Mouse (Mus musculus) layer of hippocampus, postnatal 10 days (tissue): ENCODE results near the gene Rsph3b. TPM values are rescaled to one million over a fixed set of nuclear protein-coding genes. Genes with fewer than 3 reads are reported as not detected.
"Not testable (repeated sequence)": the region's sequence is repeated elsewhere in the genome, so short reads cannot be mapped to it uniquely, and the experiment has no call there.

ENCODE experiments used
- DNase-seq, 2 experiments: peaks; one replicate each; pipeline ENCODE4 v3.0.0; 2021; ENCODE audit warnings: low spot score in 2 of 2
- total RNA-seq, 2 experiments: library from RNA; stranded (reverse); gene quantifications; 2 replicates each; pipeline ENCODE4 v1.2.3; 2021

The Rsph3b gene
- total RNA-seq, 2 experiments from 2014 or later = 34.3 to 34.7 TPM

- DNase-seq = not testable (repeated sequence)
Measured at GRCm38 (mm10) chr17:6959543-6960259, 11.2 kb upstream of the Rsph3b start.

DNA sequence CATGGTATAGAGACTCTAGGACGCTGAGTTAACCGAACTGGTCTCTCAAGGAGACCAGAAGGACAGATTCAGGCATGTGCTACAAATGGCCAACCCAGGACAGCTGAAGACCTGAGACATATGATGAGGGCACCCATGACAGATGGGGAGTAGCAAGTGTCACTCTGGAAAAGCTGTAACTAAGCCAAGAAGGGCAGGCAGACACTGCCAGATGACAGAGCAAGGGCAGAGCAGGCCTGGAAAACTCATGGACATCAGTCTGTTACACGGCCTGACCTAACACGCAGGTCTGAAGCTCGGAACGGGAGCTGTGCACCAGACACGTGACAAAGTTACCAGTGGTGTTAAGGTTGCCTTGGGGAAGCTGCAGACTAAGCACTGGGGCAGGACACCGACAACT lies 10.4 kb upstream of the Rsph3b start:
- not testable (repeated sequence) for DNase-seq

GRCm38 (mm10) chr17:6948769-6949228 lies 317 bp upstream of the Rsph3b start:
- not testable (repeated sequence) for DNase-seq

- not testable (repeated sequence) for DNase-seq
Measured at GRCm38 (mm10) chr17:6947637-6947983, 872 bp downstream of the Rsph3b start.

DNA sequence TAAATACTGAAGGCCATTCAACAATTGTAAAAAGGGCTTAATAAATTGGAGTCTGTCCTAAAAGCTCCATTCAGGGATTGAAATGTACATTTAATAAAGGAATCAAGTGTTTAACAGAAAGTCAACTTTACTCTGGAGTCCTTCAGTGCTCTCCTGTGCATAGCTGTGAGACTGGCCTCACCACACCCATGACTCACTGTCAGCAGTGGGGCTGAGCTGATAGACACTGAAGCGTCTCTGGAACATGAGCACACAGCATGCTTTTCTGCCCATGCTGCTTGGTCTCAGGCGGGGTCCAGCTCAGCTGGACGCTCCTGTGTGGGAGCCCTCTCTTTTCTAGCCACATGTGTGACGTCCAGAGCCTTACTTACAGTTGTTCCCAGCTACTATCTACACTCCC lies 5.9 kb downstream of the Rsph3b start:
- not testable (repeated sequence) for DNase-seq

- DNase-seq = not testable (repeated sequence)
Measured at GRCm38 (mm10) chr17:6931625-6932024, 16.9 kb downstream of the Rsph3b start.

- not testable (repeated sequence) for DNase-seq
Measured at GRCm38 (mm10) chr17:6920351-6920894, 28.1 kb downstream of the Rsph3b start.

- not testable (repeated sequence) for DNase-seq
Measured at GRCm38 (mm10) chr17:6919388-6919787, 29.1 kb downstream of the Rsph3b start.

DNA sequence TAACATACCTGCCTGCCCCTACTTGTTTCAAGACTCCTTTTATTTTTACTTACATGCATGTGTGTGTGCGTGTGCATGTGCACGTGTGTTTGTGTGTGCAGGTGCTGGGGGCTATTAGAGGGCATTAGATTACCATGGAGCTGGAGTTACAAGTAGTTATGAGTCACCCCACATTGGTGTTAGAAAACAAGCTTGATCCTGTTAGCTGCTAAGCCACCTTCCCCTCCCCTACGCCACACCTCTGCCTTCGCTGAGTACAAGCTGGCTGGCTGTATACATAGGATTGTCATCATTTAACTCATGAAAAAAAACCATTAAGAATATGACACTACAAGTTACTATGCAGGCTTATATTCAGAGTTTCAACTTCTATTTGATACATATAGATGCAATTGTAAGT lies 33.2 kb downstream of the Rsph3b start:
- DNase-seq = not testable (repeated sequence)

DNA sequence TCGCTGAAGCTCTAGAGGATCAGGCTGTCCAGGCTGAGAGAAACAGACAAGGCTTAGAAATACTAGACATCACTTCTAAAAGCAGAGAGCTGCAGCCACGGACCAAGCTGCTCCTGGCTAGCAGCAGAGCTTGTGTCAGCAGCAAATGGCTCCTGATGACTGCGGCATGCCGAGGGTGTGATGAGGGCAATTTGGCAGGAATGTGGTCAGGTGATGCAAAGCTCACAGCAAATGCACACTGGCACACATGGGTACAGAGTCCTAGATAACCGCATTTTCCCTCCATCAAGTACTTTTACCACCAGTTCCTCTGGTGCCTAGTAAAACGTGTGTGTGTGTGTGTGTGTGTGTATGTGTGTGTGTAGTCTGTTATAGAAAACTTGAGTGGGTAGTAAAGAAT lies 34.4 kb downstream of the Rsph3b start:
- DNase-seq = not testable (repeated sequence)

GRCm38 (mm10) chr17:6900361-6900760 lies 48.1 kb downstream of the Rsph3b start:
- DNase-seq = not testable (repeated sequence)

- DNase-seq = not testable (repeated sequence)
Measured at GRCm38 (mm10) chr17:6897996-6898562, 50.4 kb downstream of the Rsph3b start.

- DNase-seq = no peak
Measured at GRCm38 (mm10) chr17:6896756-6897155, 51.7 kb downstream of the Rsph3b start.

- no peak for DNase-seq
Measured at GRCm38 (mm10) chr17:6893332-6893731, 55.1 kb downstream of the Rsph3b start.

DNA sequence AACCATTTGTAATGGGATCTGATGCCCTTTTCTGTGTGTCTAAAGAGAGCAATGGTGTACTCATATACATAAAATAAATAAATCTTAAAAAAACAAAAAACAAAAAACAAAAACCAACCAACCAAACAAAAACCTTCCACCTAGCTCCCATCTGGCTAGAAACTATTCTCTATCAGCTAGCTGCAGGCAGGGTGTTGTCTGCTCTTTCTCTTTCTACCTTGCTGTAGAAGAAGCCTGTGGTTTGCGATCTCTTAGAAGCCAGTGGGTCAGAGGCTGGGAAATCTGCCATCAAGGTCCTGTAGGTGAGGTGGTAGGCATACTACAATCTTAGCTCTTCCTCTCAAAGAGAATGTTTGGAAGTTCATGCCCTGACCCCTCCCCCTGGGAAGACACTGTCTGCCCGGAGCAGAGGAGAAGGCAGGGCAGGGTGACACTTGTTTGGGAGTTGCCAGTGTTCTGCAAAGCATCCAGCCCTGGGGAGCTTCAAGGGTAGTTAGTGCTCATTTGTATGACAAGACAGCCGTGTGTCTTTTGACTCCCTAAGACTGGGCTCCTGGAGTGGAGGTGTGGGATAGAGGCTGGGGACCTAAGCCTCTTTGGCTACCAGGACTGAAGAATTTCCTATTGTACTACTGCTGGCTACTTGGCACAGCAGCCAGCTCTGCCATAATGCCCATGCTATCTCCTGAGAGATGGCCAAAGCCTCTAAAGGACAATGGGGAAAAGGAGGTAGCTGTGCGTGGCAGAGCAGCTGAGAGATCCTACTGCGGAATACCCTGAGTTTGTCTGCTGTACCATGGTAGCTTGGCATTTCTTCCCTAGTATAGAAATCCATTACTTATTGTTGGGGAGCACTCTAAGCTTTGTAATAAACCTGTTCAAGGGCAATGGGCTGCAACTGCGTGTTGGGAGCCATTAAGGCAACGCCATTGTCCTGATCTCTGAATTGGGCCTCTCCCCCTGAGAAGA lies 56.2 kb downstream of the Rsph3b start:
- no peak for DNase-seq

GRCm38 (mm10) chr17:6886445-6886844 lies 62.0 kb downstream of the Rsph3b start:
- no peak for DNase-seq

DNA sequence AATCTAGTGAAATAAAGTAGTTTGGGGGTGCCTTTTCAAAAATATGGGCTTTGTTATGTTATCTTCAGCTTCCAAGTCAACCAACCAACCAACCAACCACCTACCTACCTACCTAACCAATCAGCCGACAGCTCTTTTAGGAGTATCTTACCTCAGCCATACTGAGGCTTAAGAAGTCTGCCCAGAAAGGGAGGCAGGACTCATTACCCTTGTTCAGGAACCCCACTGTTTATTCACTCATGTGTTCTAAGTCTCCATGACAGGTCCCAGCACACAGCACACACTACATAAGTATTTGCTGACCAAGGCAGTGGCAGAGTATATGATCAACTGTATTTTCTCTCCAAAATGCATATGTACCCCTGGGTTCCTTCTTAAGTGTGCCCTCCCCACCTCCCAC lies 64.0 kb downstream of the Rsph3b start:
- no peak for DNase-seq

GRCm38 (mm10) chr17:6881306-6881705 lies 67.2 kb downstream of the Rsph3b start:
- no peak for DNase-seq

DNA sequence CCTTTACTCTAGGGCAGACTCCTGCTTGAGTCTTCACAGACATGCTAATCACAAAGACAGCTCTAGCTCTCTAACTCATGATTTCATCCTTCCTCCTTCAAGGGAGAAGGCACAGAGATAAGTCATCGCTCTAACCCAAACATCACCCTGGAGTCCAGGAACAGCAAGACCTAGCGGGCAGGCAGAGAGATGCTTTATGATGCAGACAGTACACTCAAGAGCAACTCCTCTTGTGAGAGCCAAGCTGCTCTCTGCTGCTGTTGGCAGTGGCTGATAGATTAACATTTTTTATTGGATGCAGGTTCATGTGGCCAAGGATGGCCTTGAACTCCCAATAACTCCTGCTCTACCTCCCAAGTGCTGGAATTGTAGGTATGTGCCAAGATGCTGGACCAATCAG lies 77.1 kb downstream of the Rsph3b start:
- DNase-seq = no peak

DNA sequence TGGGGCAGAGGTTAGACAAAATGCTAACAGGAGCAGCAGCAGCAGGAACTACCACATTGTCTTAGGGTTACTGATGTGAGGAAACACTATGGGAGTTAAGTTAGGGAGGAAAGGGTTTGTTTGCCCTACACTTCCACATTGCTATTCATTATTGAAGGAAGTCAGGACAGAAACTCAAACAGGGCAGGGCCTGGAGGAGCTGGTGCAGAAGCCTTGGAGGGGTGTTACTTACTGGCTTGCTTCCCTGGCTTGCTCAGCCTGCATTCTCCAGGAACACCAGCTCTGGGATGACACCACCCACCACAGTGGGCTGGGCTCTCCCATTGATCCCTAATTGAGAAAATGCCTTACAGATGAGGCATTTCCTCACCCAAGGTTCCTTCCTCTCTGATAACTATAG lies 79.7 kb downstream of the Rsph3b start:
- DNase-seq = no peak

DNA sequence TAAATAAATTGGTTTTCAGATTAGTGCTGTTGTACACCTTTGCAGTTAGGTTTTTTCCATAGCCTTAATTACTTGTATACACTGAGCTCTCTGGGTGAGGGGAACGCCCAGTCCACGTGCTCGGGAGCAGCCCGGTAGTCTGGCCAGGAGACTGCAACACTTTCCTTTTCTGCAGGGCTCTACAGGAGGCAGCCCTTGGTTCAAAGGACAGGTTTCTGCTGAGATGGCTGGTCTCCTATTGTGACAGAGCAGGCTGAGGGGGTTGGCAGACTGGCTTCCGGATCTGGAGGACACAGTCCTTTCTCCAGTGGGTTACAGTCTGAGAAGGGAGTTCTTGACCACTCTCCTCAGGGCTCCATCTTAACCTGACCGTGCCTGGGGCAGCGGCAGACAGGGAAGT lies 80.7 kb downstream of the Rsph3b start:
- no peak for DNase-seq
